Mouse (Mus musculus) left cerebral cortex, adult 11 months (tissue): ENCODE measurements around the gene Rnf5.

Experiments
- DNase-seq: peaks from one replicate; pipeline ENCODE4 v3.0.0; 2022; ENCODE audit warnings: low spot score

Rnf5 gene

DNA sequence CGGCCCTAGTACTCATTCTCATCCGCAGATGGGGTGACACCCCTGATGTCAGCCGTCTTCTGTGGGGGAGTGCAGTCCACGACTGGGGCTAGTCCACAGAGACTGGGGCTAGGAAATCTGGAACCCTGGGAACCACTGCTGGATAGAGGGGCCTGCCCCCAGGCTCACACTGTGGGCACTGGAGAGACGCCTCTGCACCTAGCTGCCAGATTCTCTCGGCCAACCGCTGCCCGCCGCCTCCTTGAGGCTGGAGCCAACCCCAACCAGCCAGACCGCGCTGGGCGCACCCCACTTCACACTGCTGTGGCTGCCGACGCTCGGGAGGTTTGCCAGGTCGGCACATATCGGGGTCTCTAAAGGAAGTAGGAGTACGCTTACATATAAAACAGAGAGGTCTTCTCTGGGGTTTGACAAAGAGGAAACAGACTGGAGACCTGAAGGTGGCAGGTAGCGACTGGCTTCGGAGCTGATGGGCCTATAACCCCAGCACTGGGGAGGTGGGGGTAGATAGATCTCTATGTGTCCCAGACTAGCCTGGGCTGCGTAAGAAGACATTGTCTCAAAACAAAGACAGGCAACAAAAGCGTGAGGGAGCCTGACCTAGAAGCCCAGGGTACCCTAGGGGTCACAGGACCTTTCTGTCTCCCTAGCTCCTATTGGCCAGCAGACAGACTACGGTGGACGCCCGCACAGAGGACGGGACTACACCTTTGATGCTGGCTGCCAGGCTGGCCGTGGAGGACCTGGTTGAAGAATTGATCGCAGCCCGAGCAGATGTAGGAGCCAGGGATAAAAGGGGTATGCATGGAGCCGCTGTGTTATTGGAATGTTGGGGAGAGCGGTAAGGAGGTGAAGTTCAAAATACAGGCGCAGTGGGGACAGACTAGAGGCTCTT, 17.4 kb downstream of the Rnf5 start:
- DNase-seq = no peak

DNA sequence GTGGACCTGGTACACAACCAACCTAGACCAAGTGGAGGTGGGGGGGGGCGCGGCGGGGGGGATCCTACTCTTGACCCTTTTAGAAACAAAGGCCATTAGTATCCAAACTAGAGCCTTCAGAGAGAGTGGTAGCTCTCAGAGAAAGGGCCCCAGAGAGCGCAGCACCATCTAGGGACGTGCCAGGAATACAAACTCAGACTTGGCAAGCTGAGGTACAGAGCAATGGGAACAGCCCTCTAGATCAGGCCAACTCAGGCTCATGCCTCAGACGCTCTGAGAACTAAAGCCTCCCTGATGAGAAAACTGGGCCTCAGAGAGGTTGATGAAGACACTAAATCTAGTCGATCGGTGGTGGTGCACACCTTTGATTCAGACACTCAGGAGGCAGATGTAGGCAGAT, 18.4 kb downstream of the Rnf5 start:
- DNase-seq = no peak

DNA sequence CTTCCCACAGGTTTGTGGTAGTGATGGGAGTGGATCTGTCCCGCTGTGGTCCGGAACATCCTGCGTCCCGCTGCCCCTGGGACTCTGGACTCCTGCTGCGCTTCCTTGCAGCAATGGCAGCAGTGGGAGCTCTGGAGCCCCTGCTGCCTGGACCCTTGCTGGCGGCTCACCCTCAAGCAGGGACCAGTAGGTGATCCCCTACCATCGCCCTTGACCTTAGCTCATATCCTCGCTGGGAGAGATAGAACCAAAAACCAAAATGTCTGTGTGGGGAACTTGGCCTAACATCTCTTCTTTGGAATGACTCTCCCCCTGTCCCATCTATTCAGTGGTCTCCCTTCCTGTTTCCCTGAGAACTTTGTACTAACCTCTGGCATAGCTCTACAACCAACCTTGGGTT, 19.7 kb downstream of the Rnf5 start:
- DNase-seq = no peak

DNA sequence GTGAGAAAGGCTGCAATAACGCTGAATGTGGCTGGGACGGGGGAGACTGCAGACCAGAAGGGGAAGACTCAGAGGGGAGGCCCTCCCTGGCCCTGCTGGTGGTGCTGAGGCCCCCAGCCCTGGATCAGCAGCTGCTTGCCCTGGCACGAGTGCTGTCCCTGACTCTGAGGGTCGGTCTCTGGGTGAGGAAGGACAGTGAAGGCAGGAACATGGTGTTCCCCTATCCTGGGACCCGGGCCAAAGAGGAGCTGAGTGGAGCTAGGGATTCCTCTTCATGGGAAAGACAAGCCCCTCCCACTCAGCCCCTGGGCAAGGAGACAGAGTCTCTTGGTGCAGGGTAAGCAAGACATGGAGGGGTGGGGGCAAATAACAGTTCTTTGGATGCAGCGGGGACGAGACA, 20.1 kb downstream of the Rnf5 start:
- no peak for DNase-seq

DNA sequence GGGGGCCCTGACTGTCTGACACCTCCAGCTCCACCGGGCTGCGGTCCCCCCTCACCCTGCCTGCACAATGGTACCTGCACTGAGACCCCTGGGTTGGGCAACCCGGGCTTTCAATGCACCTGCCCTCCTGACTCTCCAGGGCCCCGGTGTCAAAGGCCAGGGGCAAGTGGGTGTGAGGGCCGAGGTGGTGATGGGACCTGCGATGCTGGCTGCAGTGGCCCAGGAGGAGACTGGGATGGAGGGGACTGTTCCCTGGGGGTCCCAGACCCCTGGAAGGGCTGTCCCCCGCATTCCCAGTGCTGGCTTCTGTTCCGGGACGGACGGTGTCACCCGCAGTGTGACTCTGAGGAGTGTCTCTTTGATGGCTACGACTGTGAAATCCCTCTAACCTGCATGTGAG, 21.0 kb downstream of the Rnf5 start:
- DNase-seq = no peak

DNA sequence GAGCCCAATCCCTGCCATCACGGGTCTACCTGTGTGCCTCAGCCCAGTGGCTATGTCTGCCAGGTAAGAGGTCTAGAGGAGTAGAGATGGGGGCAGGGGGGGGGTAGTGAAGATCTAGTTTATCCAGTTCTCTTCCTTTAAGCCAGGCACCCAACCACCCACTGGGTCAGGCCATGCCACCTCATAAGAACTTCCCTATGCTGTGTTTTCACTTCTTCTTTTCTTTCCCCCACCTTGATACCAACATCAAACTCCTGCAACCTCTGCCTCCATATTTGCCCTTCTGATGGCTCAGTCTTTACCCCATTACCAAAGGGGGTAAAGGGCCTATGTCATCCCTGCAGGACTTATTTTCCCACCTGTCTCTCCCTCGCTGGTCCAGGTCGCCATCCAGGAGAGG, 25.4 kb downstream of the Rnf5 start:
- no peak for DNase-seq

DNA sequence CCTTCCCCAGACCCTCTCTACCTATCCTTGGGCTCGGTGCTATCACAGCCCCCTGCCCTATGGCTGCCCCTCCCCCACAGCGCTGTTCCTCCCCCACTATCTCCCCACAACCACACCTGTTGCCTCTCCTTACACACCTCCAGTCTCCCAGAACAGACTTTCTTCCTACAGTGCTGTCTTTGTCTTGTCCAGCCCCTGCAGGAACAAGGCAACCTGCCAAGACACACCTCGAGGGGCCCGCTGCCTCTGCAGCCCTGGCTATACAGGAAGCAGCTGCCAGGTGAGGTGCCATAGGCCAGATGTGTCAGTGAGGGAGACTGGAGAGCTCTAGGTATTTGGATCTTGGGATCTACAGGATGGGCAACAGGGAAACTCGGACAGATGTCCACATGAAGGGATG, 26.9 kb downstream of the Rnf5 start:
- no peak for DNase-seq

DNA sequence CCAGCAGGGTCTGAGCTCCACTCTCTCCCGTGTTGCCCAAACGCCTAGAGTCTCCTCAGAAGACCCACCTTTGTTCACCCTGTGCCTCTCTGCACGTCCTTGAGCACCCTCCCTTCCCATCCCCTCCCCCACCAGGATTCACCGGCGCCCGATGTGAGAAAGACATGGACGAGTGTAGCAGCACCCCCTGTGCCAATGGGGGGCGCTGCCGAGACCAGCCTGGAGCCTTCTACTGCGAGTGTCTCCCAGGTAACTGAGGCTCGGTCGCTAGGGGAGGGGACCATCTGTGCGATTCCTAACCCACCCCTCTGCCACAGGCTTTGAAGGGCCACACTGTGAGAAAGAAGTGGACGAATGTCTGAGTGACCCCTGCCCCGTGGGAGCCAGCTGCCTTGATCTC, 31.1 kb downstream of the Rnf5 start:
- no peak for DNase-seq

DNA sequence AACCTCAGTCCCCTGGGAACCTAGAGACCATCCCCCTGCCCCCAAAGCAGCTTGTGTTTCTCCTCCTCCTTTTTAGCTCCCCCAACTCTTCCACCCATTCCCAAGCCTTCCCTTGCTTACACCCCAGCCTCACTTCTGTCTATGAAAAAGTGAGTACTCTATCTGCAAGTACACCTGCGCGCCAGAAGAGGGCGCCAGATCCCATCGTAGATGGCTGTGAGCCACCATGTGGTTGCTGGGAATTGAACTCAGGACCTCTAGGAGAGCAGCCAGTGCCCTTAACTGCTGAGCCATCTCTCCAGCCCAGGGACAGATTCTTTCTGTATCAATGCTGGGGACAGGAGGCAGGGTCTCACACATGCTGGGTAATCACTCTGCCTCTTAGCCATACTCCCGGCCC, 31.6 kb downstream of the Rnf5 start:
- DNase-seq = no peak

DNA sequence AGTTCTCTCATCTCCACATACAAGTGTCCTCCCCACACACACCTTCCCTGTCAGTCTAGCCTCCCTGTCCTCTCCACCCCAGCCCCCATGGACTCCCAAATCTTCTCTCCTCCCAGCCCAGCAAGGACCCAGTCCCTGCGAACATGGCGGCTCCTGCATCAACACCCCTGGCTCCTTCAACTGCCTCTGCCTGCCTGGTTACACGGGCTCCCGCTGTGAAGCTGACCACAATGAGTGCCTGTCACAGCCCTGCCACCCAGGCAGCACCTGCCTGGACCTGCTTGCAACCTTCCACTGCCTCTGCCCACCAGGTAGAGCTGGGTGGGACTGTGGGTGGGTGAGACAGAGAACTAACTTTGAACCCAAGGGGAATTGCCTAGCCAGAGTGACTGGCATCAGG, 33.6 kb downstream of the Rnf5 start:
- DNase-seq = no peak

DNA sequence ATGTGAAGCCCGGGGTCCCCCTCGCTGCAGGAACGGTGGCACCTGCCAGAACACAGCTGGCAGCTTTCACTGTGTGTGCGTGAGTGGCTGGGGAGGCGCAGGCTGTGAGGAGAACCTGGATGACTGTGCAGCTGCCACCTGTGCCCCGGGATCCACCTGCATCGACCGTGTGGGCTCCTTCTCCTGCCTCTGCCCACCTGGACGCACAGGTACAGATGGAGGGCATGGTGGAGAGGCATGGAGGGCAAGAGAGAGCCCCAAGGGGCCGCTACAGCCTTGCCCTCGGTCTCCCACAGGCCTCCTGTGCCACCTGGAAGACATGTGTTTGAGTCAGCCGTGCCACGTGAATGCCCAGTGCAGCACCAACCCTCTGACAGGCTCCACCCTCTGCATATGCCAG, 35.1 kb downstream of the Rnf5 start:
- DNase-seq = no peak

DNA sequence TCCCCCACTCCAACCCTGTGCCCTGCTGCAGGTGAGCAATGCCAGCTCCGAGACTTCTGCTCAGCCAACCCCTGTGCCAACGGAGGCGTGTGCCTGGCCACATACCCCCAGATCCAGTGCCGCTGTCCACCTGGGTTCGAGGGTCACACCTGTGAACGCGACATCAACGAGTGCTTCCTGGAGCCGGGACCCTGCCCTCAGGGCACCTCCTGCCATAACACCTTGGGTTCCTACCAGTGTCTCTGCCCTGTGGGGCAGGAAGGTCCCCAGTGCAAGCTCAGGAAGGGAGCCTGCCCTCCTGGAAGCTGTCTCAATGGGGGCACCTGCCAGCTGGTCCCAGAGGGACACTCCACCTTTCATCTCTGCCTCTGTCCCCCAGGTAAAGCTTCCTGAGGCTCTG, 36.2 kb downstream of the Rnf5 start:
- DNase-seq = no peak

DNA sequence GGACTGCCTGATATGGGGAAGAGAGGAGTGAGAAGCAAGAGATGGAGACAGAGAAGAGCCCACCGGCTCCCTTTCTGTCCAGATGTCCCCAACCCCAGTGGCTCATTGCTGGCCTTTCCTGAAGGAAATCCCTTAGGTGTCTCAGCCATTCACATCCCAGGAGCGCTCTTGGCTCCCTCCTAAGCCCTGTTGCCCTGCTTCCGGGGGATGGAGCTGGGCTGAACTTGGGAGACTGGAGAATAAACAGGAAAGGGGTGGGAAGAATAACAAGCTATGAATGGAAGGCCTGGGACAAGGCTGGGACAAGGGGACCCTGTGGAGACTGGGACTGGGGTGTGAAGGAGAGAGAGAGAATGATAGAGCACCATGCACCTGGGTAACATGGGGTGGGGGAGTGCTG, 38.7 kb downstream of the Rnf5 start:
- no peak for DNase-seq

DNA sequence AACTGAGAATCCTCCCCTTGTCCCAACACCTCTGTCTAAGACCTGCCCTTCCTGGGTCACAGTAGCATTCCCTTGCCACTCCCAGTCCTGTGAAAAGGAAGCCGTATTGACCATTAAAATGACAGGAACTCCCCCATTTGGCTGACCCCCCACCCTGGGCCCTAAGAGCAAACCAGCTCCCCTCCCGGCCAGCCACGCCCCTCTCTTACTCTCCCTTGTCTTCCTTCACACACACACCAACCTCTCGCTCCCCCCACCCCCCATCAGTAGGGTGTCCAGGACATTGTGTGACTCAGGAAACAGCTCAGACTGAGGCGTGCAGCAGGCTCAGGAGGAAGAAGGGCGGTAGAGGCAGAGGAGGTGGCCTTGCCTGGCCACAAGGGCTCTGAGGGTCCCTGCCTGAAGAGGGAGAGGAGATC, 39.5 kb downstream of the Rnf5 start, which contains the start of gene Notch4:
Gene Notch4, plus strand, starts transcription at position 266 of the 419 bp plus-strand sequence.
- no peak for DNase-seq

DNA sequence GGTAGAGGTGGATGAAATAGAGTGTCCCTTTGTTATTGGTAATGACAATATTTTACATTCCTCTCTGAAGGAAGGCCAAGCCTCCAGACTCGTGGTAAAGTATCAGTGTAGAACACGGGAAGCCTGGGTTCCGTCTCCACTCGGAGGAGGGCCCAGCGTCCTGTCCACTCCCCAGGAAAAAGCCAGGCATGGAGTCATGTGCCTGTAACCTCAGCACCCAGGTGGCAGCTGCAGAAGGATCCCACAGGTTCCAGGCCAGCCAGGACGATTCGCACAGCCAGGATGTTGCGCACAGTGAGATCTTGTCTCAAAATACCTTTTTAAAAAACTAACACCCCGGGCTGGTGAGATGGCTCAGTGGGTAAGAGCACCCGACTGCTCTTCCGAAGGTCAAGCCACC, 40.1 kb downstream of the Rnf5 start:
- DNase-seq = no peak

DNA sequence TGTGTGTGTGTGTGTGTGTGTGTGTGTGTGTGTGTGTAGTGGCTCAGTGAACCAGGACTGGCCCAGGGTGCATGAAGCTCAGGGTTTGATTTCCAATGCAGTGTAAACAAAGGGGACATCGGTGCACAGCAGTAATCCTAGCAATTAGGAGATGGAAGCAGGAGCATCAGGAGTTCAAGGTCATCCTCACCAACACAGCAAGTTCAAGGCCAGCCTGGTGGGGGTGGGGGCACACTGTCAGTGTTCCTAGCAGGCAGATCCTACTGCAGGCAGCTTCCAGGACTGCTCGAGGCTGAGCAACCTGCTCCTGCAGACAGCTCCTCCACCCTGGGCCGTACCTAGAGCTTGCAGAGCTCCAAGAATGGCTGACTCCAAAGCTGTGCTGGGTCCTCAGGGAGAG, 40.9 kb downstream of the Rnf5 start:
- DNase-seq = no peak

DNA sequence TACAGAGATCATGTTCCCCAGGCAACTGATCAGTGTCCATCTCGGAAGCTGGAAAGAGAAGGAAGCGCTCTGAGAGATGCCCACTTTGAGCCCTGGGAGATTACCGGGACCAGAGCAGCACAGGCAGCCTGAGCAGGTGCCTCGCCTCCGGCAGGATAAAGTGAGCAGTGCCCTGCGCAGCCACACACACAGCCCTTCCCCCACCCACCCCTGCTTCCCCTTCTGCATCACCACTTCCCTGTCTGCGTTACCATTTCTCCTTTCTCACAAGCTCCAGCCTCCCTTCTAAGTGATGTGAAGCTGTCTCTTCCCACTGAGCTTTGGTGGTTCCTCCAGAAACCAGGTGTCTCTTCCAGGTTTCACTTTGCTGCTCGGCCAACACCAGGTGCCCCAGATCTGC, 42.3 kb downstream of the Rnf5 start:
- no peak for DNase-seq

DNA sequence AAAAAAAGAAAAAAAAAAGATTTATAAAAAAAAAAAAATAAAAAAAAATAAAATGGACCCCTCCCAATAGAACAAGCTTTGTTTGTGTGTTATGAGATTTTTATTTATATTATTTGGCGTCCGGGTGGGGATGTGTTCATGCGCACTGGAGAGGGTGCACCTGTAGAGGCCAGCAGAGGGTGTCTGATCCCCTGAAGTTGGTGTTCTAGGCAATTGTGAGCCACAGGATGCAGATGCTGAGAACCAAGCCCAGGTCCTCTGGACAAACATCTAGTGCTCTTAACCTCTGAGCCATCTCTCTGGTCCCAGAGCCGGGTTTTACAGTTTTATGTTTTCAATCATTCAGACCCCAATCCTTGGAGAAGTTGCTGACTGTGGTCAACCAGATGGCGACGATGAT, 43.1 kb downstream of the Rnf5 start:
- DNase-seq = no peak

DNA sequence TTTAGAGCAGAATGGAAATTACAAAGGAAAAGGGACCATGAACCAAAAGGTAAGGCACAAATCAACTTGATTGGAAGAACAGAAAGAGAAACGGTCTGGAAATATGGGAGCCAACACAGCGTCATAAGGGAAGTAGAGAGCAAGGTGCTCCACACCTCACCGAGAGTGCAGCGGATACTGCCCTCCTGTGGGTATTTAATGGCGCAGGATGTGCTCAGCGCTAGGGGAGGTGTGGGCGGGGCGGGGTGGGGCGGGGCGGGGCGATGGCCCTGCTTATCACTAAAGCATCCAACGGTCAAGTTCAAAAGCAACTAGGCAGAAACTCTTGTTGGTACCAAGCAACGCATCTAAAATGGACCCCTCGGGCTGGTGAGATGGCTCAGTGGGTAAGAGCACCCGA, 43.6 kb downstream of the Rnf5 start:
- DNase-seq = no peak

DNA sequence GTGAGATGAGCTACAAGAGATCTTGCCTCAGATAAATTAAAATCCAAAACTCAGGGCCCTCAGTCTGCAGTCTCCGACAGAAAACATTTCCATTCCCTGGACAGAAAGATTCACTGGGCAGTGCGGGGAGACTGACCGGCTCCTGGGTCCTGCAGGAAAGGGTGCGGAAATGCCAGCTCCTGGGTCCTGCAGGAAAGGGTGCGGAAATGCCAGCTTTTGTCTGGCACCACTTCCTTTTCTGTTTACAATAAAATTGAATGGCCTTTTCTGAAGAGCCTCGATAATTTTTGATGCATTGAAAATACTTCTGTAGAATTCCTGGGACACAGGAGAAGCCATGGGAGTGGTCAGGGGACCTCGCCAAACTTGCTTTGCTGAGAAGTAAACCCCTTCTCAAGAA, 44.4 kb downstream of the Rnf5 start:
- no peak for DNase-seq

DNA sequence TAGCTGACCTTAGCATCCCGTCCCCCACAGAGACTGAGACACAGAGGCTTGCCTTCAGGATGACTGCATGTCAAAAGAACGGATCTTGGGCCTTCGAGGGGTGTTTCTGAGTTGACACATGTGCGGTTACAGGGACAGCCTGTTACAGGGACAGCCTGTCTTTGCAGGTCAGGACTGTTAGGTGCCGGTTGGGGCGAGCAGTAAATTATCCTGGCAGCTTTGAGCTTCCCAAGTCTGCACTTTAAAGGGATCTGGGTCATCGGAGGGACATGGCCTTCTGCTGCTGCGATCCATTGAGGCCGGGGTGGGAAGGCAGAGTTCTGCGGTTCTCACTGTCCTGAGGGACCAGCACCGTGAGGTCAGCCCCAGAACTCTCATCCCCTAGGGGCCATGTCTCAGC, 46.1 kb downstream of the Rnf5 start:
- DNase-seq = no peak

DNA sequence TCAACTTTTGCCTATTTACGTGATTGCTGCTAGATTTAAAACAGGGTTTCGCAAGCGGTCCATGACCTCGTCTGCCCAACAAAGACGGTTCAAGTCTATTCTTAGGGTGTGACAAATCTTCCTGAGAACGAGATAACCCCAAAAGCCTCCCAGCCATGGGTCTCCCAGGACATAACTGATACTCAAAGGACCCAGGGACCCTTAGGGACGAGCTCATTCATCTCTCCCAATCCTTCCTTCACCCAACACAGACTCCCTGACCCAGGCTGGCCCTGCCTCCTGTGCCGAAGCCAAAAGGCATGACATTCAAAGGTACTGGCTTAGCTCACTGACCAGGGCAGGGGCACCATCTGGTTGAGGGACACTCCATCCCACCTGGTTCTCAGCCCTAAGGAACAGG, 47.1 kb downstream of the Rnf5 start:
- DNase-seq = no peak

DNA sequence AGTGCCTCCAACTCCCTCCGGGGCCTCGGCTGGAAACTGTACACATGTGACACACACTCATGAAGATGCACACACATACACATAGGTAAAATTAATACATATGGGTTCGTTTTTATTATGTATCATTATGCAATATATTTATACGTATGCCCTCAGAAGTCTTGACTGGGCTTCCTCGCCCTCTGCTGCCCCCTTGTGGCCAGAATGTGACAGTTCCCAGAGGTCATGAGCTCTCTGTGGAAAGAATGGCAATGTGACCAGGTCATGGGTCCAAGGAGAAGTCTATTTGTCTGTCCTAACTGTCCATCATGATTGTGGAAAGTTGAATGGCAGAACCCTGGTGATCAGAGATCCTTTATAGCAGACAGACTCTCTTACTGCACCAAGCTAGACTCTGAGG, 48.0 kb downstream of the Rnf5 start:
- peak; percentile 36 for DNase-seq
